Mouse (Mus musculus) spleen, postnatal 10 days (tissue): ENCODE measurements at regions not wholly inside any gene's neighbourhood (a gene's known extent, or its start where the extent isn't known, plus 50 kb on each side); places are given as distances from the start of the nearest gene placed in this dataset.
"Not testable (repeated sequence)": the region's sequence is repeated elsewhere in the genome, so short reads cannot be mapped to it uniquely, and the experiment has no call there.

Experiments used
- DNase-seq, 2 experiments: peaks; one replicate each; pipeline ENCODE4 v3.0.0; 2021 to 2022; ENCODE audit warnings: low spot score in 2 of 2

DNA sequence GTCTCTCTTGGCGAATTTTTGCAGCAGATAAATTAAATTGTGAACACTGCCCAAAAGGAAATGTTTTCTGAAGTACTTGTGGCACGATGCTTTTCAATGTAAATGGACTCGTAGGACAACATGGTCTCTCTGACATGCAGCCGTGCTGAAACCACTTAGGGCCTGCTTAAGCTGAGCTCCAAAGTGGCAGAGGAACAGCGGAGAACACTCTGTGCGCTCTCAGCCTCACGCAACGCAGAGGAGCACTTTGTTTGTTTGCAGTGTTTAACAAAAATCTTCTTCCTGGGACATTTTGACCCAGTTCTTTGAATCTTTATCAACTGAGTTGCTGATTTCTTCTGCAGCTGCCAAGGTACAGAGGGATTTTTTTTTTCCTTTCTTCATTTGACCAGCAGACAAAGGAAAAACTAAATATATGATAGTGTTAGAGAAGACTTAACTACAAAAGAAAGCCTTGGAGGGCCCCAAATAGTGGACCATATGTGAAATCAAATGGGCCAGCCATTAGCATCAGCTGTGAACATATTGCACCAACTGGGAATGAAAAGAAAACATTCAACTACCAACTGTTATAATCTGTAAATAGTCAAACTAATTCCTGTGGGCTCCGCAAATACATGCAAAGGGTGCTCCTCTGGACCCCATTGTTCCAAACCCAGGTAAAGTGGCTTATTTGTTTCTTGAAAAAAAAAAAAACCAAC is 639.5 kb downstream of the Rwdd3 start:
- DNase-seq: no peak

DNA sequence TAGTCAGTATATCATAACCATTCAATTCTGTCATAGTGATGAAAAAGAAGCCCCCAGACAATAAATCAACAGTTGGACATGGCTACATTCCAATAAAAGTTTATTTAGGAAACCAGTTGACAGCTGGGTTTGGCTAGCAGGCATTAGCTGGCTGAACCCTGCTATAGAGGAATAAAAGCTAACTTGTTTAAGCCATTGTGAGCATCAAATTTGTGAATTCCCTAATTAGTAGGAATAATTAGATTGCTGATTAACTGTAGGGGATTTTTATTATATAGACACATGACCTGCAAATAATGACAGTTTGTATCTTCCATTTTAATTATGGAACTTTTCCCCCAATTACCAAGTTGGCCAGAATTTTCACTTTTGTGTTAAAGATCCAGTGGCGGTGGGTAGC is 659.8 kb downstream of the Rwdd3 start:
- DNase-seq: no peak

GRCm38 (mm10) chr3:120498937-120499336 is 672.6 kb downstream of the Rwdd3 start:
- DNase-seq: no peak

GRCm38 (mm10) chr3:120477934-120478333 is 693.6 kb downstream of the Rwdd3 start:
- DNase-seq: no peak

- DNase-seq: no peak
Observed at GRCm38 (mm10) chr3:120477232-120477631, 693.0 kb upstream of the Ptbp2 start.

DNA sequence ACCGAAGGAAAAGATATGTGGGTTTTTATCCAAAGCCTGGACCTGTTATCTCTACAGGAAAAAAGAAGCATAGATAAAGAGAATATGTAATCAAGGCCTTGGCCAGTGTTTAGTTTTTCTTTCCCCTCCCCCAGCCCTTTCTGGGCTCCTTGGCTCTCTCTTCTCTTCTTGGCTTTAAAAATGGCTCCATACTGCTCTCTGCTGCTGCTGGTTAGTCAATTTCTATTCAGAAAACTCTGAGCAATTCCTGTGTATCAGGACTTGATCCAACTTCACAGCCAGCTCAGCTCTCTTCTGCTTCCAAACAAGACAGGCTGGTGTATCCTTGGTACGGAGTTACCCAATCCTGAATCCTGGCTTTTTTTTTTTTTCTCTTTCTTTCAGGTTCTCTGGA is 689.4 kb upstream of the Ptbp2 start:
- DNase-seq: no peak

- no peak for DNase-seq
Observed at GRCm38 (mm10) chr3:120472687-120473644, 688.7 kb upstream of the Ptbp2 start.

DNA sequence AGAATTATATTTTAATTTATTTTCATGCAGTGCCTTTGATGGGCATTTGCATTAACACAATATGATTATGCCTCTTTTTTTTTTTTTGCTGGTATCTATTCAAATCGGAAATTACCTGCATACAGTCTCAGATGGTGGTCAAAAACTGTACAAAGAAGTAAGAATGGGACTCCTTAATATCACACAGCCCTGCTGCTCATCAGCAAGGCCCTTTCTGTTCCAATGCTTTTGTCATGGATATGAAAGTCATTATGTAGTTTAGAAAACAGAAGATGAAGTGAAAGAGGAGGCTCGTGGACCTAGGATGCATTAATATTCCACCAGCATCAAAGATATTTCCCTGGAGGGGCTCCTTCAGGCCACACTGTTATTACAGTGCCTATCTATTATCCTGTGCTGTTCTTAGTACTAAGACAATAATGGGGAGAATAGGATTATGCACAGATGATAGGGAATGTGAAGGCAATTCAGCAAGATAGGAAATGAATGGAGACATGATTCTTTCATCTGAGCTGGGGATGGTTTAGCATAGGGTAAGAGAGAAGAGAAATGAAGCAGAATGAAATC is 687.7 kb upstream of the Ptbp2 start:
- DNase-seq: no peak

DNA sequence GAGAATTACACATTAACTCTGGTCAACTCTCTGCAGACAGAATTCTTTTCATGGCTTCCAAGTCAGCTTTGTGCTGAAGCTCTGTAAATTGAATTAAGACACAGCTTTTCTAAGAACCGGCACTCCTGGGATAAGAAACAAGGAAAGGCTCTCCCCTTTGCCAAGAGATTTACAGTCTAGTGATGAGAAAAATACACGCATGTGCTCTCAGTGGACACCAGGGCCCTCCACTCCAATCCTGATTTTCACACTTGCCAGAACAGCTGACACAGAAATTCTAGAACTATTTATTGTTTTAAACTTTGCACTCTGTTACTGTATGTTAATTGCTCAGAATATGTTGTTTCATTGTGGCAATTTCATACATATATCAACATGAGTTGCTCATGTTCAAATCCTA is 684.6 kb upstream of the Ptbp2 start:
- no peak for DNase-seq

DNA sequence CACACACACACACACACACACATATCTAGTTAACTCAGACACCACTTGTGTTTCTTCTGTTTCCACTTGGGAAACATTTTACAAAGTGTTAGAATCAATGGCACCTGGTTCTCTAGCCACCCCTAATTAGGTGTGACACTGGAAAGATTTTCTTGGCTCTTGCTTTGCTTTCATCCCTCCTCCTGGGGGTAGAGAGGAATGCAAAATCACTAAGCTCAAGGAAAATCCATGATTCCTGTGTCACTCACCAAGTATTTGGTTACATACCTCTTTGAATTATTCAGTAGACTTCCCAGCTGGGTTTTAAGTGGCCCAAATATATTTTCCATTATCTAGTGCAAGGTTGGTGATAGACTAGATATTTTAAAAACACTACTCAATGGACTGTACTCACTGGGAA is 676.5 kb upstream of the Ptbp2 start:
- no peak for DNase-seq

DNA sequence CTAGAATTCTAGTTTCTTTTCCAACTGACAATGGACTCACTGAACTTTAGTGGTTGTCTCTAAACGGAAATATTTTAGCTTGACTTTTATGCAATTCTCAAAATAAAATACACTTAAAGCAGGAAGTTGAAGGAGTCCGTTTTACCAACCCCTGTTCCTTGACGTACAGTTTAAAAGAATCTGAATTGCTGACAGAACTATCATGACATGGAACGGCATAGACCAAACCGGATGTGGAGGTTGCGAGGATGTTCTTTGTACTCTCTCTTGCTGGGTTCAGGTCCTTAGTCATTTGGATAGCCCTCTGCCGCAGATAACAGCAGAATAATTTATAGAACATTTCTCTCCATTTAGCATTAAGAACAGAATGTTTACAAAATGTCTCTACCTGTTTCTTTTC is 673.6 kb upstream of the Ptbp2 start:
- no peak for DNase-seq

- no peak for DNase-seq
Observed at GRCm38 (mm10) chr3:120441127-120441526, 656.9 kb upstream of the Ptbp2 start.

DNA sequence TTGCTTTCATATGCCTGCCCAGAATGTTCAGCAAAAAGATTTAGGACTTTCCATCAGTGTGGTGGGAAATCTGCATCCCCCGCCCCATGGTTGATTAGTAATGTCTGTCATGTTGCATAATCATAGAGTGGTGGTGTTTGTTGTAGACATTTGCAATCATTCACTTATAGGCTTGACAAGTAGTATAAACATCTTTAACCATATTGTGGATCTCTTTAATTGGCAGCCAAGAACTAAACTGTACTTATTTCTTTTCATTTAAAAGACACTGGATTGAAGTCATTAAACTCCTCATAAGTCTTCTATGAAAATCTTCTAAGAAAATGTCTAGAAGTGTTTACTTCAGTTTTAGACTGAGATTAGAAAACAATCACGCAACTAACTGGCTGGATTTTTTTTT is 646.0 kb upstream of the Ptbp2 start:
- no peak for DNase-seq

DNA sequence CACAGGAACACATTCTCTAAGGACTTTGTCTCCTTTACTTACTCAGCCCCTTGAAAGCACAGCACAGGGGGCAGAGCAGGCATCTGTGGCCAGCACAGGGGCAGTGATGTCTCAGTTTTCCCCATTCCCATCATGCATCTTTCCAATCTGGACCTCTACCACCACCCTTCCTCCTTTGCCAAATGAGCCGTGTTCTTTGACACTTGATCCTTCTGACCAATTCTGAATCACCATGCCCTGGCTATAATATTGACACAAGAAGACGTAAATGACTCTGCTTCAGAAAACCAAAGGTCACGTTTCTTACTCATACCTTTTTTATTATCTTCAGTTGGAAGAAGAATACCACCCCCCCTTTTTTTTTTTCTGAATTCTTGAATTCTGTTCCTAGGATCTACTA is 632.4 kb upstream of the Ptbp2 start:
- DNase-seq: no peak

DNA sequence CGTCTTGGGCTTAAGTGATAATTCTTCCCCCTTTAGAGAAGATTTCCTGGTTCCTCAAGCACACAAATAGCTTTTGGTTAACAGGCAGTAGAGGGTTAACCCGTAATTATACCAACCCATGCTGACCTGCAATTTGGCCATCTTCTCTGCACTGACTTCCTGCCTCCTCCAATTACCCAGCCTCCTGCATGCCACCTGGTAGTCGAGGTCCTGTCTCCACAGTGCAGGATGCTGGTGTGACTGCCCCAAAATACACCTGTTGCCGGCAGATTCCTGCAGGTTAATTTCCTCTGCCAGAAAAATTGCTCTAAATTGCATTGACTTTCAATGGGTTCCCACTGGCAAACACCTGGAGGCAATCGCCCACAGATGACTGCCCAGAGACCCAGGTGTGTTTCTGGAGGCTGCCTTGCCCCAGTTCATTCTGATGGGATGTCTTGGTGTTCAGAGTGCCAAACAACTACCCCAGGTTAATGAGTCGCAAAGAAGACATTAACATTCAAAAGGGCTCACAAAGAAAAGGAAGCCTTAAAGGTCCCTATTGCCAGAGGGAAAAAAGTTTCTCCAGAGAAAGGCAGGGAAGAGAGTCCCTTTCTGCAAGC is 591.5 kb upstream of the Ptbp2 start:
- DNase-seq: no peak

DNA sequence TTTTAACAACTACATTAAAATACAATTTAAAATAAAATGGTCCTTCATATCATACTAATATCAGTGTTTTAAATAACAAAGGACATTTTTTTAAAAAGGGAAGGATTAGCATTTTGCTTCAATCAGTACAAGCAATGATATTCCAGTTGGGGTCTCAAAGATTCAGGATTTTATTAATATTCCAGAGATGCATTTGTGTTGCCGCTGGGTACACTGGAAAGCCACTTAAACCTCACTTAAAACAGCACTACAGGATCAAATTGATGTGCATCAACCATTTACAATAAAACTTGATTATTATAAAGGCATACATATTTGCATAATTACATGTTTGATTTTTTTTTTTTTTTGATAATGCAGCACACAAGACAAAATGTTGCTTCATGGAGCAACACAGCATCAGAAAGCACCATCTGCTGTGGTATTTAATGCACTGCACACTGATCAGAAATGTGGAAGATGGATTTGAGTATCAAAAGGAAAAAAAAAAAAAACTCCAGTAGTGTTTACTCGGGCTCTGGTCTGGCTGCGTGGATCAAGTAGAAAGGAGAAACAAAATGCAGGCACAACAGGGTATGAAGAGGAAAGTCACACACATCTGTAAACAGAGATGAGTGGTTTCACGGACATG is 558.6 kb upstream of the Ptbp2 start:
- DNase-seq: no peak

DNA sequence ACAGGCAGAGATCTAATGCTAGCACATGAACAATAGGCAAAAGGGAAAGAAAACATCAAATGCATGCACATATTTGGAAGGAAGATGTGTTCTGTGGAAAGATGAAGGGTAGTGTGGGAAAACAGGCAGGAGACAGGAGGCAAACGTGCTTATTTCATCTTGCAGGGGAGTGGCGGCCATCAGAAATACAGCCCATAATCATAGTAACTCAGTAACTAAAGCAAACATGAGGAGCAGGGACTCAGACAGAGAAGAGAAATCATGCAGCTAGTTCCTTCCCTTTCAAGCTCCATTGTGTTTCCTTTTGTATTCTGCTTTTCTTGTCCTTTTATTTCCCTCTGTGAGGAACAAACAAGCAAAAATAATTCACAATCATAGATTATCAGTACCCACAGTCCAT is 557.6 kb upstream of the Ptbp2 start:
- no peak for DNase-seq

GRCm38 (mm10) chr3:120335843-120336585 is 551.7 kb upstream of the Ptbp2 start:
- no peak for DNase-seq

DNA sequence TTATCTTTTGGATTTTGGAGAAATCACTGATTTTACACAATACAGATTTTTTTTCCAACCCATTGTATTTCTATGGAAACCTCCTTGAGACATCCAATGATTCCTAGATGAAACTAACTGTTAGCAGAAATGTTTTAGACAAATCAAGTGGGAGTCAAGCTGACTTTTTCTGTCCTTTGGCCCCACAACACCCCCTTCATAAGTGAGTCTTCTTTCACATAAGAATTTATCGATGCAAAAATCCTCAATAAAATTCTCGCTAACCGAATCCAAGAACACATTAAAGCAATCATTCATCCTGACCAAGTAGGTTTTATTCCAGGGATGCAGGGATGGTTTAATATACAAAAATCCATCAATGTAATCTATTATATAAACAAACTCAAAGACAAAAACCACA is 522.8 kb upstream of the Ptbp2 start:
- DNase-seq: not testable (repeated sequence)

DNA sequence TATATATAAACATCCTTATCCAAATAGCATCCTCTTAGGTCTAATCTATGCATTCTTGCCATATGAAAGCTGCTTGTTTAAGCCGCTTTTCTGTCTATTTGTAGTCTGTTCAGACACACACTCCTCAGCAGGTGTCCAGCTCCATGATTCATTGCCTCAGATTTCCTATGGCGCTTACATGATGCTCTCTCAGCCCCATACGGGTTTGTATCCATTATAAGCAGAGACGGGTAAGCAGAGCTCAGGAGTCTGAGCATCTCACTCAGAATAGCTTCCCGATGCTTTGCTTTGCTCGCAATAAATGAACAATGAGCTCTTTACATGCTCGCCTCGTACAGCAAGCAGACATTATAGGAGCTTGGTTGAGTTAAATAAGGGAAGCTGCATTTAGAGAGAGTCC is 521.3 kb upstream of the Ptbp2 start:
- DNase-seq: no peak
